Comparison of ENCODE assay signal across 8 mouse cellular contexts in the genomic region with DNA sequence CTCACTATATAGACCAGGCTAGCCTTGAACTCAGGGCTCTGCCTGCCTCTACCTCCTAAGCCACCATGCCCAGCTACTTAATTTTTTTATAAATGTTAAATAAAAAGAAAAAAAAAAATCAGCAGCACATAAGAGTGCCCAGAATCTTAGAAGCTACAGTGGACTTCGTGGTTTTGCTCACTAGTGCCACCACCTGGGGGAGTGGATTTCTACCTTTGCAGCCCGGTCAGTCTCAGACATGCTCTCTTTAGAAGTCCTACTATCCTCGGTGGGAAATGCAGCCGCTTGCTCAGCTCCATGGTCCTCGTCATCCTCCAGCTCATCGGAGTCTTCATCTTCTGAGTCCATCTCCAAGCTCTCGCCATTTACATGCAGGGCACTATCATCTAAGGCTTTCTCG. TPM values are rescaled to one million over a fixed set of nuclear protein-coding genes. Genes with fewer than 3 reads are reported as not detected.
DNase-seq lines count a peak whose midpoint lies in the region; ATAC-seq and TF ChIP-seq lines count a peak whose summit lies in the region.

No protein-coding gene starts in this region.

- TF ChIP-seq POLR2A in liver, adult 2 months (IDR thresholded peaks at IDR 0.05; ENCODE audit: extremely low read depth, insufficient read depth, low read length): no peak

- H3K79me2 ChIP-seq in liver, adult 2 months (ENCODE audit: control insufficient read depth, insufficient read depth, low read length): peaks cover under 1% of the 10 kb centered on the region; the same call in 1 of the 2 replicates

- DNase-seq in cerebellum, postnatal 25 days: peak; percentile 16 to 45
- no peak for DNase-seq in cerebellum, postnatal 4 days (ENCODE audit: low spot score in 2 of 2)
- DNase-seq in liver, adult 2 months (ENCODE audit: extremely low read depth, low read depth, low spot score): peak; percentile 26
- peak; percentile 51 for DNase-seq in ZHBTc4 (ENCODE audit: low read depth, low spot score)
- peak; percentile 32 for DNase-seq in liver, postnatal 0 days
- no peak for DNase-seq in hindbrain, embryonic 10.5 days (ENCODE audit: low spot score)
- no peak for DNase-seq in spleen, postnatal 14 days (ENCODE audit: low spot score in 2 of 2)

- no peak overlapping the region for H3K9ac ChIP-seq in liver, adult 2 months (ENCODE audit: low read depth, low read length)
- H3K9ac ChIP-seq in liver, embryonic 12.5 days: no peak overlapping the region
- no peak overlapping the region for H3K9ac ChIP-seq in liver, postnatal 0 days (replicated peaks)

- no peak for ATAC-seq in liver, embryonic 12.5 days
- ATAC-seq in liver, postnatal 0 days: no peak

- no peak overlapping the region for H3K4me2 ChIP-seq in liver, embryonic 12.5 days
- H3K4me2 ChIP-seq in liver, postnatal 0 days (ENCODE audit: low read depth, low read length): no peak overlapping the region

- no peak overlapping the region for H3K4me3 ChIP-seq in liver, adult 2 months (ENCODE audit: insufficient read depth, low read depth, low read length)
- H3K4me3 ChIP-seq in liver, embryonic 12.5 days: no peak overlapping the region
- H3K4me3 ChIP-seq in liver, postnatal 0 days (ENCODE audit: low read depth, low read length): no peak overlapping the region
- no peak overlapping the region for H3K4me3 ChIP-seq in hindbrain, embryonic 10.5 days

- peaks cover 34% of the 10 kb centered on the region for H3K36me3 ChIP-seq in liver, adult 2 months (ENCODE audit: control insufficient read depth, insufficient read depth, low read length)
- peaks cover 64% of the 10 kb centered on the region for H3K36me3 ChIP-seq in liver, embryonic 12.5 days
- H3K36me3 ChIP-seq in liver, postnatal 0 days (replicated peaks; ENCODE audit: insufficient read depth, low read length): peaks cover 27% of the 10 kb centered on the region
- peaks cover 95% of the 10 kb centered on the region for H3K36me3 ChIP-seq in hindbrain, embryonic 10.5 days

- TF ChIP-seq EP300 in liver, postnatal 0 days (IDR thresholded peaks at IDR 0.05; ENCODE audit: low read depth): no peak

- WGBS in liver, adult 2 months: 78% methylated on average over 8 of the region's 8 CpGs
- WGBS in liver, embryonic 12.5 days (ENCODE audit: insufficient replicate concordance): 86% methylated on average over 8 of the region's 8 CpGs
- 78% methylated on average over 8 of the region's 8 CpGs for WGBS in liver, postnatal 0 days (ENCODE audit: insufficient replicate concordance)
- 89% methylated on average over 8 of the region's 8 CpGs for WGBS in hindbrain, embryonic 10.5 days

- TF ChIP-seq CTCF in liver, adult 2 months (IDR thresholded peaks at IDR 0.05; ENCODE audit: low read depth, low read length): peak; percentile 46; the same call in 1 of the 2 replicates
- peak; percentile 30; the same call in 1 of the 2 replicates for TF ChIP-seq CTCF in liver, postnatal 0 days (IDR thresholded peaks at IDR 0.05; ENCODE audit: low read depth)

- H3K4me1 ChIP-seq in liver, adult 2 months (ENCODE audit: control insufficient read depth, insufficient read depth, low read length): peaks cover 5% of the 10 kb centered on the region; the same call in 1 of the 2 replicates
- no peaks in the 10 kb centered on the region for H3K4me1 ChIP-seq in liver, embryonic 12.5 days
- no peaks in the 10 kb centered on the region for H3K4me1 ChIP-seq in liver, postnatal 0 days (ENCODE audit: insufficient read depth)
- H3K4me1 ChIP-seq in hindbrain, embryonic 10.5 days (replicated peaks): no peaks in the 10 kb centered on the region

- H3K27me3 ChIP-seq in liver, adult 2 months (ENCODE audit: control insufficient read depth, insufficient read depth, low read length): no peaks in the 10 kb centered on the region
- no peaks in the 10 kb centered on the region for H3K27me3 ChIP-seq in liver, embryonic 12.5 days (replicated peaks)
- H3K27me3 ChIP-seq in liver, postnatal 0 days (ENCODE audit: insufficient read depth, low read length): no peaks in the 10 kb centered on the region
- H3K27me3 ChIP-seq in hindbrain, embryonic 10.5 days (ENCODE audit: insufficient read depth, poor library complexity, severe bottlenecking): no peaks in the 10 kb centered on the region

- no peak overlapping the region for H3K27ac ChIP-seq in liver, adult 2 months (replicated peaks; ENCODE audit: insufficient read depth, low read depth, low read length)
- no peak overlapping the region for H3K27ac ChIP-seq in liver, embryonic 12.5 days
- H3K27ac ChIP-seq in liver, postnatal 0 days (ENCODE audit: low read depth): no peak overlapping the region
- no peak overlapping the region for H3K27ac ChIP-seq in hindbrain, embryonic 10.5 days

- H3K9me3 ChIP-seq in liver, embryonic 12.5 days (replicated peaks): no peaks in the 10 kb centered on the region
- H3K9me3 ChIP-seq in liver, postnatal 0 days (ENCODE audit: low read length): no peaks in the 10 kb centered on the region
- no peaks in the 10 kb centered on the region for H3K9me3 ChIP-seq in hindbrain, embryonic 10.5 days

RNA-seq across cellular contexts. Expression of gene Ehmt1, which starts 56.4 kb away (rescaled TPM):
- total RNA-seq in liver, adult 2 months (2014; rRNA removed): 19.2 and 21.8 TPM in 2 replicates
- 19.4 and 24.0 TPM in 2 replicates for polyA plus RNA-seq in liver, adult 2 months (2012; rRNA removed)
- 30.7 and 31.7 TPM in 2 replicates for polyA plus RNA-seq in liver, embryonic 12.5 days (2016; fragmentation: Nextera tagmentation; extraction: Ambion mirVana)
- polyA plus RNA-seq in liver, postnatal 0 days (2015; fragmentation: Nextera tagmentation; extraction: Ambion mirVana): 9.1 and 12.3 TPM in 2 replicates
- polyA plus RNA-seq in hindbrain, embryonic 10.5 days (2016; fragmentation: Nextera tagmentation; extraction: Ambion mirVana): 119 and 145 TPM in 2 replicates

Comparison
In these comparisons a context has a peak if more than half of its experiments do, and no peak if none do; other contexts are left out.
1. DNase-seq: peak in cerebellum, postnatal 25 days (2 of 2), liver, adult 2 months (single experiment), ZHBTc4 (single experiment) and liver, postnatal 0 days (single experiment); none in cerebellum, postnatal 4 days (0 of 2), hindbrain, embryonic 10.5 days (single experiment) and spleen, postnatal 14 days (0 of 2).